Comparison of ENCODE assay signal across 11 mouse cellular contexts in the genomic region with DNA sequence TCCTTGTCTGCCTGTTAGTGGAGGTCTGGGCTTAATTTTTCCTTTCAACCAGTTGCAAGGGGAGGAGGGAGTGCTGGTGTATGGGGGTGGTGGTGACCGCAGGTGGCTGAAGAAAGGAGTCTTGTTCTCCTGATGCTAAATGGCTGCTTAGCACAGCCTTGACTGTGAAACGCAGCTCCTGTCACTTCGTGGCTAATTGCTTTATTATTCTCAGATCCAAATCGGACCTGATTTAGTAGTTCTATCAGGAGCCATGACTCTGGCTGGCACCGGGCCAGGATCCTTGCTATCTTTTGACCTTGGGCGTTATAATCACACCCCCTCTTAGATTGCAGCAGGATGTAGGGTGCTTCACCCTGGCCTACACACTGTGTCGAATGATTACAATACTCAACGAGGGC.
A peak's percentile ranks its signal among the peaks of the same experiment; 100 is the strongest.
DNase-seq lines count a peak whose midpoint lies in the region; ATAC-seq and TF ChIP-seq lines count a peak whose summit lies in the region.
"Had no signal": no experiment of that assay in that cellular context is flagged by ENCODE, and none has a peak within 500 bp of the region (broad histone marks: within the 10 kb centered on the region; RNA-seq: fewer than 3 reads in every experiment).

No protein-coding gene starts in this region.

- no peak for TF ChIP-seq CTCF in gastrocnemius, adult 2 months (IDR thresholded peaks at IDR 0.05)
- TF ChIP-seq CTCF in forebrain, postnatal 0 days (IDR thresholded peaks at IDR 0.05; ENCODE audit: low read depth), result no peak

- ATAC-seq in forebrain, postnatal 0 days, result peak; percentile 42
- ATAC-seq in stomach, embryonic 16.5 days (ENCODE audit: insufficient read depth, low FRiP score), result peak; percentile 37; the same call in 1 of the 2 replicates
- ATAC-seq in liver, embryonic 11.5 days (replicated peaks; ENCODE audit: low FRiP score), result no peak
- ATAC-seq: Patski had no signal

- no peak overlapping the region for H3K9ac ChIP-seq in forebrain, postnatal 0 days
- no peak overlapping the region for H3K9ac ChIP-seq in stomach, embryonic 16.5 days (ENCODE audit: low read length)
- H3K9ac ChIP-seq in liver, embryonic 11.5 days (ENCODE audit: low read depth, low read length), result no peak overlapping the region

- H3K4me3 ChIP-seq in gastrocnemius, adult 2 months, result no peak overlapping the region
- no peak overlapping the region for H3K4me3 ChIP-seq in forebrain, postnatal 0 days (ENCODE audit: low read depth, low read length)
- no peak overlapping the region for H3K4me3 ChIP-seq in stomach, embryonic 16.5 days (replicated peaks; ENCODE audit: low read length)
- no peak overlapping the region for H3K4me3 ChIP-seq in liver, embryonic 11.5 days (ENCODE audit: low read depth, low read length)

- no peaks in the 10 kb centered on the region for H3K9me3 ChIP-seq in forebrain, postnatal 0 days (ENCODE audit: low read length)
- H3K9me3 ChIP-seq in stomach, embryonic 16.5 days (replicated peaks; ENCODE audit: control insufficient read depth, low read length), result no peaks in the 10 kb centered on the region
- no peaks in the 10 kb centered on the region for H3K9me3 ChIP-seq in liver, embryonic 11.5 days (ENCODE audit: control insufficient read depth, low read length)

- peak; percentile 3 for DNase-seq in gastrocnemius, postnatal 14 days
- no peak for DNase-seq in gastrocnemius, adult 2 months
- peak; percentile 28 for DNase-seq in retina, postnatal 1 day
- DNase-seq in retina, embryonic 14.5 days (ENCODE audit: low spot score), result no peak
- peak; percentile 17 for DNase-seq in forebrain, postnatal 0 days
- DNase-seq in spleen, postnatal 10 days (ENCODE audit: low spot score in 2 of 2), result no peak
- DNase-seq in liver, embryonic 11.5 days (ENCODE audit: low spot score), result no peak
- DNase-seq: heart, postnatal 4 days; spleen, adult 18-20 months had no signal

- no peaks in the 10 kb centered on the region for H3K4me1 ChIP-seq in forebrain, postnatal 0 days (ENCODE audit: insufficient read depth)
- H3K4me1 ChIP-seq in stomach, embryonic 16.5 days (ENCODE audit: control insufficient read depth, insufficient read depth, low read length), result no peaks in the 10 kb centered on the region
- H3K4me1 ChIP-seq in liver, embryonic 11.5 days (replicated peaks; ENCODE audit: control insufficient read depth, insufficient read depth, low read length), result no peaks in the 10 kb centered on the region

- 20% methylated on average over 8 of the region's 8 CpGs for WGBS in forebrain, postnatal 0 days
- WGBS in stomach, embryonic 16.5 days, result 66% methylated on average over 8 of the region's 8 CpGs
- WGBS in liver, embryonic 11.5 days, result 79% methylated on average over 8 of the region's 8 CpGs

- H3K27me3 ChIP-seq in forebrain, postnatal 0 days (ENCODE audit: insufficient read depth, low read length), result no peaks in the 10 kb centered on the region
- H3K27me3 ChIP-seq in stomach, embryonic 16.5 days (ENCODE audit: control insufficient read depth, insufficient read depth, low read length), result no peaks in the 10 kb centered on the region
- no peaks in the 10 kb centered on the region for H3K27me3 ChIP-seq in liver, embryonic 11.5 days (replicated peaks; ENCODE audit: control insufficient read depth, insufficient read depth, low read length)
- H3K27me3 ChIP-seq: Patski had no signal

- no peaks in the 10 kb centered on the region for H3K36me3 ChIP-seq in forebrain, postnatal 0 days (ENCODE audit: insufficient read depth)
- no peaks in the 10 kb centered on the region for H3K36me3 ChIP-seq in stomach, embryonic 16.5 days (ENCODE audit: control insufficient read depth, insufficient read depth, low read length)
- no peaks in the 10 kb centered on the region for H3K36me3 ChIP-seq in liver, embryonic 11.5 days (ENCODE audit: control insufficient read depth, insufficient read depth, low read length)

- intact Hi-C loops in gastrocnemius, postnatal 14 days (cut with DNase I; ENCODE audit: low total_unique reads), result no loop called here
- intact Hi-C loops in gastrocnemius, adult 2 months (cut with DNase I), result no loop called here

- H3K4me2 ChIP-seq in forebrain, postnatal 0 days (ENCODE audit: low read depth), result no peak overlapping the region
- H3K4me2 ChIP-seq in stomach, embryonic 16.5 days (ENCODE audit: low read depth, low read length), result no peak overlapping the region
- H3K4me2 ChIP-seq in liver, embryonic 11.5 days, result no peak overlapping the region

- H3K27ac ChIP-seq in gastrocnemius, adult 2 months, result no peak overlapping the region
- H3K27ac ChIP-seq in forebrain, postnatal 0 days (ENCODE audit: low read depth, low read length), result no peak overlapping the region
- no peak overlapping the region for H3K27ac ChIP-seq in stomach, embryonic 16.5 days (ENCODE audit: low read length)
- no peak overlapping the region for H3K27ac ChIP-seq in liver, embryonic 11.5 days (ENCODE audit: low read depth, low read length)

Comparison
In these comparisons a context has a peak if more than half of its experiments do, and no peak if none do; other contexts are left out.
1. DNase-seq: peak in gastrocnemius, postnatal 14 days (single experiment), retina, postnatal 1 day (single experiment) and forebrain, postnatal 0 days (single experiment); none in gastrocnemius, adult 2 months (single experiment), retina, embryonic 14.5 days (single experiment), spleen, postnatal 10 days (0 of 2) and liver, embryonic 11.5 days (single experiment).